Mouse (Mus musculus) cortical plate, adult 2 months (tissue): Measurements from ENCODE around the gene Wdr46.

Experiments used
- CTCF ChIP-seq: fragments of 200-500 bp; IDR thresholded peaks from 2 replicates; pipeline ENCODE4 v1.5.1; 2011; ENCODE audit warnings: mild to moderate bottlenecking, control low read depth, low read length; ENCODE audit not compliant: insufficient read depth; ENCODE audit errors: extremely low read depth
- POLR2A ChIP-seq: fragments of 200-500 bp; IDR thresholded peaks from 2 replicates; pipeline ENCODE4 v1.6.1; 2011; ENCODE audit warnings: mild to moderate bottlenecking, low read length, control low read depth; ENCODE audit not compliant: insufficient read depth; ENCODE audit errors: extremely low read depth

DNA sequence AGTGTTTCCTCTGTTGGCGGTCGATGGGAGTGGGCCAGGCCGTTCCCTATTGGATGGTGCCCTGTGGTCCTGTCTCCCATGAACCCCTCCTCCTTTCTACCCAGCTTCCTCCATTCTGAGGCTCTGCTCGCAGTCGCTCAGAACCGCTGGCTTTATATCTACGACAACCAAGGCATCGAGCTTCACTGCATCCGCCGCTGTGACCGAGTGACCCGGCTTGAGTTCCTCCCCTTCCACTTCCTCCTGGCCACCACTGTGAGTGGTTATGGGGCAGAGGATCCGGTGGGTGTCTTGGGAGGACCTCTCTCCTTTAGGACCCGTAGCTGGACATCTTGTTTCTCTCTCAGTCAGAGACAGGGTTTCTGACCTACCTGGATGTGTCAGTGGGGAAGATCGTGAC lies 3.0 kb downstream of the Wdr46 start:
- no peak for TF ChIP-seq CTCF
- no peak for TF ChIP-seq POLR2A
